Mouse (Mus musculus) lung, embryonic 15.5 days (tissue): ENCODE measurements at regions not wholly inside any gene's neighbourhood (a gene's known extent, or its start where the extent isn't known, plus 50 kb on each side); places are given as distances from the start of the nearest gene placed in this dataset.

ENCODE experiments used
- ATAC-seq: fragments of 200-750 bp; cut with Nextera tagmentation; 2 replicates; pipeline ENCODE4 v1.8.0; 2017; ENCODE audit warnings: moderate number of reproducible peaks, borderline replicate concordance; ENCODE audit not compliant: low FRiP score, low TSS enrichment; ENCODE audit errors: extremely low read depth
- H3K27ac ChIP-seq: fragments of 300-500 bp; sonication (generic); 2 replicates; pipeline ENCODE4 v1.5.1; 2015; ENCODE audit warnings: moderate library complexity, mild to moderate bottlenecking, inconsistent platforms
- H3K27me3 ChIP-seq: fragments of 300-500 bp; sonication (generic); 2 replicates; pipeline ENCODE4 v1.6.1; 2015; ENCODE audit warnings: inconsistent platforms
- H3K36me3 ChIP-seq: fragments of 300-500 bp; sonication (generic); 2 replicates; pipeline ENCODE4 v1.6.1; 2015; ENCODE audit warnings: inconsistent platforms
- H3K4me1 ChIP-seq: fragments of 300-500 bp; sonication (generic); 2 replicates; pipeline ENCODE4 v1.6.1; 2015; ENCODE audit warnings: inconsistent platforms
- H3K4me2 ChIP-seq: fragments of 300-500 bp; sonication (generic); 2 replicates; pipeline ENCODE4 v1.6.1; 2015; ENCODE audit warnings: inconsistent platforms, mild to moderate bottlenecking, moderate library complexity
- H3K4me3 ChIP-seq: fragments of 300-500 bp; sonication (generic); 2 replicates; pipeline ENCODE4 v1.5.1; 2015; ENCODE audit warnings: mild to moderate bottlenecking, inconsistent platforms
- H3K9ac ChIP-seq: fragments of 300-500 bp; sonication (generic); 2 replicates; pipeline ENCODE4 v1.6.1; 2015; ENCODE audit warnings: inconsistent platforms
- H3K9me3 ChIP-seq: fragments of 300-500 bp; sonication (generic); 2 replicates; pipeline ENCODE4 v1.6.1; 2016; ENCODE audit warnings: inconsistent platforms
- WGBS: fragments of 180-500 bp; shearing (Covaris S2); methylation state at CpG from one replicate; pipeline ENCODE4 v1.1.7; 2015; 5-methylcytosine and 5-hydroxymethylcytosine counted together

DNA sequence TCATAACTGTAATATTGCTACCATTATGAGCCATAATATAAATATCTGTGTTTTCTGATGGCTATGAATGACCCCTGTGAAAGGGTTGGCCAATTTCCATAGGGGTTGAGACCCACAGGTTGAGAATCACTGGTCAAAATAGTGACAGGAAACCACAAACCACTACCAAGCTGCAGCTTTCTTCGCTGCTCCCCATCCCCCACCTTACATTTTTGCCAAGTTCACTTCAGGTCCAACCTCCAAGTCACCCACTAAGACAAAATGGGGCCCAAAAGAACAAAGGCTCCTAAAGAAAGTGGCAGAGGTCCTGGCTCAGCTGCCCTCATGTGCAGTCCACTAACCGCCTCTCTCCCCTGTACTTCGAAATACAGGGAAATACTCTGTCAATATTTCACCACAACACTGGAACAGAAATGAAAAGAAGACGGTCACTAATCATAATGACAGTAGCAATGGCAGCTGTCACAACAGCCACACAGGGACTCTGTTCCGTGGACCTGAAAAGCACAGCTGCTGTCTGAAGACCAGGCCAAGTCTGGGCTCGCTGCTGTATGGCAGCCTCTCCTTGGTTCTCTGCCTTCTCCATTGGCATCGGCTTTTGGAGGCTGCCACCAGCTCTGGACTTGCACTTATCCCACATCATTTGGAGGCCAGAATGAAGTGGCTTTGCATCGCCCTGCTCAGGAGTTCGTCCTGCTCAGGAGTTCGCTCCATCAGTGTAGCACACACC, 257.3 kb upstream of the Kdm8 start:
- no peak overlapping the region for H3K27ac ChIP-seq
- H3K4me1 ChIP-seq: no peaks in the 10 kb centered on the region
- H3K9ac ChIP-seq: no peak overlapping the region
- ATAC-seq: no peak
- H3K9me3 ChIP-seq: no peaks in the 10 kb centered on the region
- H3K4me2 ChIP-seq: no peak overlapping the region
- H3K27me3 ChIP-seq: no peaks in the 10 kb centered on the region
- 80% methylated on average over 10 of the region's 10 CpGs for WGBS
- H3K36me3 ChIP-seq: no peaks in the 10 kb centered on the region
- H3K4me3 ChIP-seq: no peak overlapping the region

DNA sequence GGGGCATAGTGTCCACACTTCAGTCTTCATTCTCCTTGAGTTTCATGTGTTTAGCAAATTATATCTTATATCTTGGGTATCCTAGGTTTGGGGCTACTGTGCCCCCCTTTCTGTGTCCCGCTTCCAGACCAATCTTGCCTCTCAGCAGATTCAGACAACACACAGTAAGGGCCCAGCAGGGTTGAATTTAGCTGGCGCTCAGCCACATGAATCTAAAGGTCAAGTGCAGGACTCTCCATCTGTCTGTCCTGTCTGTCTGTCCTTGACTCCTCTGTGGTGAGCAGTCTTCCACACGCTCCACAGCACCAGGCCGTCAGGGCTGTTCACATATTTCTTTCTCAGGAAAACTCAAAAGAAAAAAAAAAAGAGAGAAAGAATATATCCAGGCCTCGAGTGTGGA, 255.5 kb upstream of the Kdm8 start:
- H3K9ac ChIP-seq: no peak overlapping the region
- no peaks in the 10 kb centered on the region for H3K4me1 ChIP-seq
- WGBS: 70% methylated on average over 5 of the region's 5 CpGs
- no peaks in the 10 kb centered on the region for H3K27me3 ChIP-seq
- no peaks in the 10 kb centered on the region for H3K9me3 ChIP-seq
- no peaks in the 10 kb centered on the region for H3K36me3 ChIP-seq
- H3K27ac ChIP-seq: no peak overlapping the region
- no peak overlapping the region for H3K4me3 ChIP-seq
- ATAC-seq: no peak
- H3K4me2 ChIP-seq: no peak overlapping the region

- H3K9me3 ChIP-seq: no peaks in the 10 kb centered on the region
- WGBS: 81% methylated on average over 6 of the region's 6 CpGs
- no peak overlapping the region for H3K27ac ChIP-seq
- H3K4me3 ChIP-seq: no peak overlapping the region
- H3K9ac ChIP-seq: no peak overlapping the region
- H3K4me1 ChIP-seq: no peaks in the 10 kb centered on the region
- no peaks in the 10 kb centered on the region for H3K36me3 ChIP-seq
- ATAC-seq: no peak
- H3K27me3 ChIP-seq: no peaks in the 10 kb centered on the region
- H3K4me2 ChIP-seq: no peak overlapping the region
Observed at GRCm38 (mm10) chr7:125190067-125190466, 254.4 kb upstream of the Kdm8 start.

GRCm38 (mm10) chr7:125191313-125191712, 253.2 kb upstream of the Kdm8 start:
- no peaks in the 10 kb centered on the region for H3K27me3 ChIP-seq
- H3K9me3 ChIP-seq: no peaks in the 10 kb centered on the region
- H3K9ac ChIP-seq: no peak overlapping the region
- no peaks in the 10 kb centered on the region for H3K4me1 ChIP-seq
- no peak overlapping the region for H3K4me3 ChIP-seq
- H3K27ac ChIP-seq: no peak overlapping the region
- H3K36me3 ChIP-seq: no peaks in the 10 kb centered on the region
- ATAC-seq: no peak
- H3K4me2 ChIP-seq: no peak overlapping the region

GRCm38 (mm10) chr7:125211346-125211973, 233.0 kb upstream of the Kdm8 start:
- no peak for ATAC-seq
- H3K36me3 ChIP-seq: no peaks in the 10 kb centered on the region

GRCm38 (mm10) chr7:125214036-125214435, 230.4 kb upstream of the Kdm8 start:
- Histone ChIP-seq H3K4me2 (no peak overlapping the region), H3K9ac (no peak overlapping the region), H3K4me3 (no peak overlapping the region), H3K27me3 (no peaks in the 10 kb centered on the region), H3K9me3 (no peaks in the 10 kb centered on the region), H3K4me1 (no peaks in the 10 kb centered on the region), H3K36me3 (no peaks in the 10 kb centered on the region), H3K27ac (no peak overlapping the region)
- WGBS: 67% methylated on average over 6 of the region's 6 CpGs
- ATAC-seq: no peak

More at GRCm38 (mm10) chr7:125211346-125211973, 233.0 kb upstream of the Kdm8 start:
- H3K9me3 ChIP-seq: no peaks in the 10 kb centered on the region
- H3K27me3 ChIP-seq: no peaks in the 10 kb centered on the region
- H3K4me3 ChIP-seq: no peak overlapping the region
- WGBS: 56% methylated on average over 6 of the region's 6 CpGs
- no peaks in the 10 kb centered on the region for H3K4me1 ChIP-seq
- no peak overlapping the region for H3K27ac ChIP-seq
- no peak overlapping the region for H3K9ac ChIP-seq
- H3K4me2 ChIP-seq: no peak overlapping the region

GRCm38 (mm10) chr7:125217630-125218029, 226.8 kb upstream of the Kdm8 start:
- Histone ChIP-seq H3K27ac (no peak overlapping the region), H3K4me1 (no peaks in the 10 kb centered on the region), H3K36me3 (no peaks in the 10 kb centered on the region), H3K4me3 (no peak overlapping the region), H3K27me3 (no peaks in the 10 kb centered on the region), H3K9ac (no peak overlapping the region), H3K9me3 (no peaks in the 10 kb centered on the region), H3K4me2 (no peak overlapping the region)
- 87% methylated on average over 4 of the region's 4 CpGs for WGBS
- ATAC-seq: no peak

DNA sequence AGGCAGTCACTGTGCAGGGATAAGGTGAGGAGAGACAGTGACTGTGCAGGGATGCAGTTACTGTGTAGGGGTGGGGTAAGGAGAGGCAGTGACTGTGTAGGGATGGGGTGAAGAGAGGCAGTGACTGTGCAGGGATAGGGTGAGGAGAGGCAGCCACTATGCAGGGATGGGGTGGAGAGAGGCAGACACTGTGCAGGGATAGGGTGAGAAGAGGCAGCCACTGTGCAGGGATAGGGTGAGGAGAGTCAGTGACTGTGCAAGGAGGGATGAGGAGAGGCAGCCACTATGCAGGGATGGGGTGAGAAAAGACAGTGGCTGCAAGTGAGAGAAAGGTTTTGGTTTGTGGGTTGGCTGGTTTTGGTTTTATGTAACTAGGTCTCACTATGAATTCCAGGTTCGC, 221.8 kb upstream of the Kdm8 start:
- H3K4me2 ChIP-seq: no peak overlapping the region
- 79% methylated on average over 1 of the region's 1 CpGs for WGBS
- no peaks in the 10 kb centered on the region for H3K4me1 ChIP-seq
- H3K36me3 ChIP-seq: no peaks in the 10 kb centered on the region
- H3K27ac ChIP-seq: no peak overlapping the region
- H3K9ac ChIP-seq: no peak overlapping the region
- ATAC-seq: no peak
- no peak overlapping the region for H3K4me3 ChIP-seq
- H3K27me3 ChIP-seq: no peaks in the 10 kb centered on the region
- H3K9me3 ChIP-seq: no peaks in the 10 kb centered on the region

GRCm38 (mm10) chr7:125234911-125235310, 209.6 kb upstream of the Kdm8 start:
- no peak for ATAC-seq
- no peaks in the 10 kb centered on the region for H3K36me3 ChIP-seq
- H3K27ac ChIP-seq: no peak overlapping the region
- H3K9ac ChIP-seq: no peak overlapping the region
- 31% methylated on average over 7 of the region's 7 CpGs for WGBS
- no peaks in the 10 kb centered on the region for H3K9me3 ChIP-seq
- no peaks in the 10 kb centered on the region for H3K4me1 ChIP-seq
- no peaks in the 10 kb centered on the region for H3K27me3 ChIP-seq
- H3K4me2 ChIP-seq: no peak overlapping the region
- no peak overlapping the region for H3K4me3 ChIP-seq

- no peak for ATAC-seq
- no peaks in the 10 kb centered on the region for H3K9me3 ChIP-seq
- H3K27ac ChIP-seq: no peak overlapping the region
- no peaks in the 10 kb centered on the region for H3K27me3 ChIP-seq
- no peak overlapping the region for H3K9ac ChIP-seq
- no peak overlapping the region for H3K4me2 ChIP-seq
- no peak overlapping the region for H3K4me3 ChIP-seq
- WGBS: 62% methylated on average over 3 of the region's 3 CpGs
- H3K36me3 ChIP-seq: no peaks in the 10 kb centered on the region
- no peaks in the 10 kb centered on the region for H3K4me1 ChIP-seq
Observed at GRCm38 (mm10) chr7:125237026-125237425, 207.4 kb upstream of the Kdm8 start.

DNA sequence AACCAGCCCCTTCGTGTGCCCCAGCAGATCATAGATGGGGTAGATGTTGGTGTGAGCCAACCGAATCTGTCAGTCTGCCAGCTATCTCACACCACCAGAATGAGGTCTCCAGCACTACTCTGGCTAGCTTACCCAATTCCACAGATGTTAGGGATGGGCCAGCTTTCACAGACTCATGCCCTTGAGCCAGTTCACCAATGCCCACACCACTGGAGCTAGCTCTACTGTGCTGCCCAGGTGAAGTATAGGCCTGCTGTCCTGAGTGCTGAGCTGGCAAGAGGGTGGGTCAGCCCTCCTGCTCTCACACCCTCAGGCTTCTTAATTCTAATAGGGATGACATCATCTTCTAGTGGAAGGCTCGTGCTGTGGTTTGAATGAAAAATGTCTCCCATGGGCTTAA, 201.5 kb upstream of the Kdm8 start:
- Histone ChIP-seq H3K4me3 (no peak overlapping the region), H3K9ac (no peak overlapping the region), H3K27me3 (no peaks in the 10 kb centered on the region), H3K9me3 (no peaks in the 10 kb centered on the region), H3K4me2 (no peak overlapping the region), H3K27ac (no peak overlapping the region), H3K36me3 (no peaks in the 10 kb centered on the region), H3K4me1 (no peaks in the 10 kb centered on the region)
- 73% methylated on average over 3 of the region's 3 CpGs for WGBS
- no peak for ATAC-seq

DNA sequence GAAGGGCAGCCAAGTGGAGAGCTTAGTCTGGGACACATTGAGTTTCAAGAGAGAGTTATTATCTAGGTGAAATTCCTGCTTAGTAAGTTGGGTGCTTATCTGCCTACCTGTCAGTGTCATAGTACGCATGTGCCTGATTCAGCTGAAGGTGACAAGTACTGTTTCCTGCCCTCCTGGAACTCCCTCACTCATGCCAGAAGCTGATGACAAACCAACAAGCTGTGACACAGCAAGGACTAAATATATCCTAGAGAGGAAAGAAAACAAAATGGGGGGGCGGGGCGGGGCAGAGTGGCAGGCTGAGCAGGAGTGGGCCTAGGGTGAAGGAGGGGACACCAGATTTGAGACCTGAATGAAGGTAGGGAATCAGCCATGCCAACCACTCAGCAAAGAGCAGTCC, 196.1 kb upstream of the Kdm8 start:
- no peak for ATAC-seq
- H3K4me2 ChIP-seq: no peak overlapping the region
- 85% methylated on average over 3 of the region's 3 CpGs for WGBS
- no peaks in the 10 kb centered on the region for H3K9me3 ChIP-seq
- no peaks in the 10 kb centered on the region for H3K27me3 ChIP-seq
- H3K4me1 ChIP-seq: no peaks in the 10 kb centered on the region
- no peak overlapping the region for H3K27ac ChIP-seq
- no peak overlapping the region for H3K9ac ChIP-seq
- H3K36me3 ChIP-seq: no peaks in the 10 kb centered on the region
- no peak overlapping the region for H3K4me3 ChIP-seq
